Mouse (Mus musculus): Measurements from ENCODE around the gene Mfsd12. TPM values are rescaled to one million over a fixed set of nuclear protein-coding genes. Genes with fewer than 3 reads are reported as not detected.

The Mfsd12 gene
- total RNA-seq, 4 experiments from 2014 or later: 18.3 to 25.7 (median 22.0) TPM

Small RNA genes within 50 kb of the gene (microRNA-seq; reads per million reads assigned to microRNA genes)
- 0 to 0.17 reads per million in 2 experiments for gene Mir6913

Other genes starting within 250 kb of the Mfsd12 start
- gene Zbtb7a, start 222.3 kb upstream of the Mfsd12 start, total RNA-seq (2022): 10 to 100 TPM; 86.5 to 94.0 (median 92.3) TPM
- 10 to 100 TPM; 22.8 to 32.5 (median 30.1) TPM for gene Pias4, start 189.6 kb upstream of the Mfsd12 start, total RNA-seq (2022)
- gene Eef2, start 180.9 kb upstream of the Mfsd12 start, total RNA-seq (2022): 1,000 to 10,000 TPM; 1,447 to 1,655 (median 1,598) TPM
- 10 to 100 TPM; 67.7 to 88.0 (median 81.8) TPM for gene Dapk3, start 174.5 kb upstream of the Mfsd12 start, total RNA-seq (2022)
- not detected for gene 4930442H23Rik, start 173.6 kb upstream of the Mfsd12 start, total RNA-seq (2022)
- not detected for gene Nmrk2, start 155.4 kb upstream of the Mfsd12 start, total RNA-seq (2022)
- gene Atcay, start 126.7 kb upstream of the Mfsd12 start, total RNA-seq (2022): 1 to 10 TPM; 3.8 to 6.4 (median 4.4) TPM
- 10 to 100 TPM; 27.6 to 35.6 (median 30.0) TPM for gene Zfr2, start 124.3 kb upstream of the Mfsd12 start, total RNA-seq (2022)
- 1 to 10 TPM in 3 of 4 experiments, under 1 TPM in 1; 0.67 to 2.1 (median 1.5) TPM for gene Matk, start 104.6 kb upstream of the Mfsd12 start, total RNA-seq (2022)
- gene Mrpl54, start 90.6 kb upstream of the Mfsd12 start, total RNA-seq (2022): 100 to 1,000 TPM; 100 to 139 (median 113) TPM
- gene Apba3, start 90.5 kb upstream of the Mfsd12 start, total RNA-seq (2022): 10 to 100 TPM; 61.9 to 72.3 (median 66.4) TPM
- gene Tjp3, start 65.9 kb upstream of the Mfsd12 start, total RNA-seq (2022): under 1 TPM; 0.22 to 0.81 (median 0.29) TPM
- 10 to 100 TPM; 42.6 to 61.1 (median 53.3) TPM for gene Pip5k1c, start 64.5 kb upstream of the Mfsd12 start, total RNA-seq (2022)
- 10 to 100 TPM; 37.7 to 47.5 (median 42.5) TPM for gene Cactin, start 36.4 kb upstream of the Mfsd12 start, total RNA-seq (2022)
- gene Tbxa2r, start 28.8 kb upstream of the Mfsd12 start, total RNA-seq (2022): 10 to 100 TPM; 35.6 to 52.1 (median 42.0) TPM
- 10 to 100 TPM in 2 of 4 experiments, 1 to 10 TPM in 2; 3.7 to 17.7 (median 9.3) TPM for gene Gipc3, start 14.2 kb upstream of the Mfsd12 start, total RNA-seq (2022)
- 100 to 1,000 TPM in 3 of 4 experiments, 10 to 100 TPM in 1; 94.2 to 121 (median 112) TPM for gene Hmg20b, start 7.0 kb upstream of the Mfsd12 start, total RNA-seq (2022)
- gene 4930404N11Rik, start 8.3 kb downstream of the Mfsd12 start, total RNA-seq (2022): 1 to 10 TPM; 1.6 to 5.3 (median 2.4) TPM
- gene Fzr1, start 21.0 kb downstream of the Mfsd12 start, total RNA-seq (2022): 10 to 100 TPM; 47.1 to 52.7 (median 49.9) TPM
- gene Dohh, start 26.9 kb downstream of the Mfsd12 start, total RNA-seq (2022): 10 to 100 TPM; 49.8 to 60.2 (median 55.0) TPM
- gene Gm48551, start 27.0 kb downstream of the Mfsd12 start, total RNA-seq (2022): 1 to 10 TPM in 2 of 4 experiments, under 1 TPM in 2; 0.65 to 2.9 (median 1.0) TPM
- gene Gm48552, start 31.5 kb downstream of the Mfsd12 start, total RNA-seq (2022): 1 to 10 TPM; 2.0 to 4.2 (median 2.6) TPM
- gene Smim24, start 35.6 kb downstream of the Mfsd12 start, total RNA-seq (2022): 1 to 10 TPM in 2 of 4 experiments, under 1 TPM in 2; 0.78 to 2.0 (median 0.96) TPM
- gene Nfic, start 98.1 kb downstream of the Mfsd12 start, total RNA-seq (2022): 100 to 1,000 TPM; 113 to 191 (median 144) TPM
- gene Celf5, start 125.2 kb downstream of the Mfsd12 start, total RNA-seq (2022): 1 to 10 TPM in 3 of 4 experiments, under 1 TPM in 1; 0.17 to 2.5 (median 1.7) TPM
- 100 to 1,000 TPM; 115 to 136 (median 123) TPM for gene Ncln, start 138.9 kb downstream of the Mfsd12 start, total RNA-seq (2022)
- gene S1pr4, start 142.6 kb downstream of the Mfsd12 start, total RNA-seq (2022): 1 to 10 TPM in 2 of 4 experiments, under 1 TPM in 2; 0.56 to 1.7 (median 0.92) TPM
- 1 to 10 TPM in 3 of 4 experiments, under 1 TPM in 1; 0.70 to 2.2 (median 1.6) TPM for gene Gna15, start 166.7 kb downstream of the Mfsd12 start, total RNA-seq (2022)
- gene Gna11, start 187.7 kb downstream of the Mfsd12 start, total RNA-seq (2022): 100 to 1,000 TPM in 2 of 4 experiments, 10 to 100 TPM in 2; 90.2 to 105 (median 98.1) TPM
- gene Aes, start 202.0 kb downstream of the Mfsd12 start, total RNA-seq (2022): 1,000 to 10,000 TPM in 3 of 4 experiments, 100 to 1,000 TPM in 1; 989 to 1,424 (median 1,166) TPM
- gene Tle2, start 217.1 kb downstream of the Mfsd12 start, total RNA-seq (2022): 100 to 1,000 TPM in 2 of 4 experiments, 10 to 100 TPM in 2; 50.6 to 211 (median 117) TPM
- 100 to 1,000 TPM in 2 of 4 experiments, 10 to 100 TPM in 2; 32.2 to 138 (median 85.6) TPM for gene Tle6, start 243.6 kb downstream of the Mfsd12 start, total RNA-seq (2022)
- gene BC025920, start 248.8 kb downstream of the Mfsd12 start, total RNA-seq (2022): 1 to 10 TPM; 1.2 to 1.7 (median 1.3) TPM